Mouse (Mus musculus) CH12F3 (cell line): Measurements from ENCODE around the gene Sval1.

Experiments
- in situ Hi-C: fragments of 300-500 bp; cut with MboI; formaldehyde crosslinking; loops from 2 replicates; pipeline ENCODE4 v1.14.3; 2020; ENCODE audit warnings: low sequenced_read_pairs

Sval1 gene

GRCm38 (mm10) chr6:41951330-41951729, at the start of gene Sval1:
Gene Sval1 (plus strand): TSS chr6:41951630.
- in situ Hi-C loops, result no loop called here

- in situ Hi-C loops, result no loop called here
Observed at GRCm38 (mm10) chr6:41911625-41912024, 39.8 kb upstream of the Sval1 start.

- in situ Hi-C loops, result no loop called here
Observed at GRCm38 (mm10) chr6:41914883-41915282, 36.5 kb upstream of the Sval1 start.

GRCm38 (mm10) chr6:41967840-41968239, 16.4 kb downstream of the Sval1 start, which contains the start of gene Sval3:
Gene Sval3 (plus strand): TSS chr6:41968140.
- in situ Hi-C loops, result no loop called here
